Mouse (Mus musculus) spleen, postnatal 14 days (tissue): ENCODE measurements around the gene Sgtb.
A peak's percentile ranks its signal among the peaks of the same experiment; 100 is the strongest.

ENCODE experiments used
- DNase-seq, 2 experiments: peaks; one replicate each; pipeline ENCODE4 v3.0.0; 2021 to 2022; ENCODE audit warnings: low spot score in 2 of 2

Gene Sgtb

GRCm38 (mm10) chr13:104109288-104109815 lies at the start of gene Sgtb, which contains the start of gene Nln:
Gene Sgtb (plus strand): TSS chr13:104109741.
Gene Nln (minus strand): TSS chr13:104109614.
- DNase-seq, result peak; percentile 64 to 68

- DNase-seq, result no peak
Measured at GRCm38 (mm10) chr13:104060231-104060630, 49.3 kb upstream of the Sgtb start.

- DNase-seq, result no peak
Measured at GRCm38 (mm10) chr13:104061975-104062750, 47.4 kb upstream of the Sgtb start.

- no peak for DNase-seq
Measured at GRCm38 (mm10) chr13:104063061-104063460, 46.5 kb upstream of the Sgtb start.

GRCm38 (mm10) chr13:104065649-104066347 lies 43.7 kb upstream of the Sgtb start:
- DNase-seq, result no peak

GRCm38 (mm10) chr13:104069216-104069615 lies 40.3 kb upstream of the Sgtb start:
- no peak for DNase-seq

- DNase-seq, result no peak
Measured at GRCm38 (mm10) chr13:104070703-104071102, 38.8 kb upstream of the Sgtb start.

- no peak for DNase-seq
Measured at GRCm38 (mm10) chr13:104072351-104072750, 37.2 kb upstream of the Sgtb start.

GRCm38 (mm10) chr13:104074230-104074629 lies 35.3 kb upstream of the Sgtb start:
- DNase-seq, result no peak

- no peak for DNase-seq
Measured at GRCm38 (mm10) chr13:104074731-104075130, 34.8 kb upstream of the Sgtb start.

GRCm38 (mm10) chr13:104076993-104077392 lies 32.5 kb upstream of the Sgtb start:
- DNase-seq, result no peak

GRCm38 (mm10) chr13:104082504-104082903 lies 27.0 kb upstream of the Sgtb start:
- DNase-seq, result no peak

GRCm38 (mm10) chr13:104084600-104084999 lies 24.9 kb upstream of the Sgtb start:
- no peak for DNase-seq

- DNase-seq, result peak in 1 of 2 experiments; percentile 23
Measured at GRCm38 (mm10) chr13:104089387-104089786, 20.2 kb upstream of the Sgtb start.

GRCm38 (mm10) chr13:104091734-104092133 lies 17.8 kb upstream of the Sgtb start:
- DNase-seq, result no peak

- no peak for DNase-seq
Measured at GRCm38 (mm10) chr13:104094531-104095385, 14.8 kb upstream of the Sgtb start.

- no peak for DNase-seq
Measured at GRCm38 (mm10) chr13:104095955-104096354, 13.6 kb upstream of the Sgtb start.

GRCm38 (mm10) chr13:104097190-104097589 lies 12.4 kb upstream of the Sgtb start:
- no peak for DNase-seq

- DNase-seq, result no peak
Measured at GRCm38 (mm10) chr13:104100416-104100815, 9.1 kb upstream of the Sgtb start.

- DNase-seq, result no peak
Measured at GRCm38 (mm10) chr13:104101606-104102235, 7.8 kb upstream of the Sgtb start.

- no peak for DNase-seq
Measured at GRCm38 (mm10) chr13:104108651-104109287, 772 bp upstream of the Sgtb start.
